Mouse (Mus musculus) testis, postnatal 14 days (tissue): Measurements from ENCODE around the gene Dock4.

Source experiments
- DNase-seq: peaks from one replicate; pipeline ENCODE4 v3.0.0; 2021; ENCODE audit warnings: low spot score

Gene Dock4

GRCm38 (mm10) chr12:40568971-40569968 lies 123.5 kb downstream of the Dock4 start:
- no peak for DNase-seq

DNA sequence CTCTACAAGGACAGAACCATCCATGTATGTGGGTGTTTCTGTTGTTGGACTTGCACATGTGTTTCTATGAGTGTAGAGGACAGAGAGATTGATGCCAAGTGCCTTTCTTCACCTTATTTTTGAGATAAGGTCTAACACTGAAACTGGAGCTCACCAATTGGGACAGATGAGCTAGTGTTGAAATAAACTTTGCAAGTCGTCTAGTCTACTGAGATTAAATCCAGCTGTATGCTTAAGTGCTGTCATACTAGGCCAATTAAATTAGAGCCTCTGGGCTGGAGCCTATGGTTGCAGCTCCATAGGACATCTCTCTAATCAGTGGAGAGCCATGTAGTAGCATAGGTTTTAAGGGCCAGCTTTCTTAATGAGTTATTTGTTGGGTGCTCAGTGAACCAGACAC lies 124.5 kb downstream of the Dock4 start:
- no peak for DNase-seq

DNA sequence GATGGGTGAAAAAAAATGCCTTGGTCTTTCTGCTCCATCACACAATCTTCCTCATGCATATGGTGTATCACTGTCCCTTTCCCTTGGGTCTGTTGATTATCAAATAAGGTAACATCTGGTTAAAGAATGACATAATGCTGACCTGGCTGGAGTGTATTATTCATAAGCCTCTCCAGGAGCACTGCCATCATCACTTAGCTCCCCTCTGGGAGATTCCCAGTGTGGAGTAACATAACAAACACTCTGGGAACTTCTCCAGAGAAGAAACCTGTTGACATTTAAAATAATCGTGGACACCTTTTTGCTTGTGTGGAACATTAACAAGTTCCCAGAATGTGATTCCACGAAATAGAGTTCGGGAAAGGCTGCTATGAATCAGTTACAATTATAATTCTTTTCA lies 128.3 kb downstream of the Dock4 start:
- no peak for DNase-seq

DNA sequence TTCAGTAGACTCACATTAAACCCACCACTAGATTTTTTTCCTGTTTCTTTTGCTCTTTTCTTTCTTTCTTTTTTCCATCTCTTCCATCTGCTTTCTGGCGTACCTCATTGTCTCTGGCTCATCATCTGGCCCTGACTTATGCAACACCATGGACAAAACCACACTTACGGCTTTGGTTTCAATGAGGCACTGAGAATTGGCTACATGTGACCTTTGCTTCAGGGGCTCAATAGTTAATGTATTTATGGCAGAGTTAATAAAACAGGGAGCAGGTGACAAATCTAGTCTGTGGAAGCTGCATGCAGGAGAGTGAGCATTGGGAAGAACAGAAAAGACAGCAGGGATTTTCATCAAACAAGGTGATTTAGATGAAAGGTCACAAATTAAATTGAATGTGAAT lies 131.0 kb downstream of the Dock4 start:
- no peak for DNase-seq

GRCm38 (mm10) chr12:40580351-40580750 lies 134.6 kb downstream of the Dock4 start:
- no peak for DNase-seq

- DNase-seq, result no peak
Observed at GRCm38 (mm10) chr12:40581037-40581436, 135.3 kb downstream of the Dock4 start.

DNA sequence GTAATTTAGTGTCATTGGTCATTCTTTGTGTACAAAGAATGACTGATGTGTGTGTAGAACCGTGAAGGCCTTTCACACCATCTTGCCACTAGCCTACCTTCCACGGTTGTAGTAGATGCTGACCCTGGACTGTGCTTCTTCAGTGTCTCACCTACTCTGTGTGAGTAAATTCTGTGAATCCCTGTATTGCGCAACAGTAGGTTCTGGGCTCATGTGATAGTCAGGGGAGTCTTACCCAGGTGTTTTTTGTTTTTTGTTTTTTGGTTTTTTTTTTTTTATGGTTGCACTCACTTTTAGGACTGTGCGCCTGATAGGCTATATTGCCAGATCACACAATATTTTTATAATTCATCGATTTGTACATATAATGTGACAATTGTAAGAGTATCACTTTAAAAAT lies 136.3 kb downstream of the Dock4 start:
- no peak for DNase-seq

DNA sequence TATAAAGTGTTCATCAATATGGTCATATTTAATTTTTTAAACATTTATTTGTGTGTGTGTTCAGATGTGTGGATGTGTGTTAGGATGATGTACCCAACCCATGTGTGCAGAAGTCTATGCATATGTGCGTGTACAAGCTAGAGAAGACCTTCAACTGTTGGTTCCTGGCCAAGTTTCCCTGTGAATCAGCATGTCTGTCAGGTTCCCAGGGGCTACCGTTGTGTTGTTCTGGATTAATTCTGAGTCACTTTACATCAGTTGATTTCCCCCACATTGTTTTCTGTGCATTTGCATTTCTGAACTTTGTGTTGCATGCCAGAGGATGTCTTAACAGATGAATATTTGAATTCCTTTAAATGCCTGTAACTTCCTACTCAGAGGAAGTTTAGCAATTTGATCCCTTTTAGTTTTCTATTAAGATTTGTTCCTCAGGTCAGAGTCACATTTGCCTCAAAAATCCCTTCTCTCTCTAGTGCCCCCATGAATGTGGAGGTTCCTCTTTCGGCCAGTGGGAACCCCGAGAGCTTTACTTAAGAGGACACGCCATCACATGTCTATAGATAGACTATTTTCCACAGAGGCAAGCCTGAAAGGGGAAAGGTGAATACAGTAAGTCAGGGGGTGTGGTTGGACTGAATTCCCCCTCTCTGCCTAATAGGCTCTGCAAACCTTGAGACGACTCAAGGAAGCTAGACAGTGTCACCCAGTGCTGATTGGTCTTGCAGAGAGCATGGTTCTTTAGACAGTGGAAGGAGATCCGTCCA lies 139.0 kb downstream of the Dock4 start:
- no peak for DNase-seq

DNA sequence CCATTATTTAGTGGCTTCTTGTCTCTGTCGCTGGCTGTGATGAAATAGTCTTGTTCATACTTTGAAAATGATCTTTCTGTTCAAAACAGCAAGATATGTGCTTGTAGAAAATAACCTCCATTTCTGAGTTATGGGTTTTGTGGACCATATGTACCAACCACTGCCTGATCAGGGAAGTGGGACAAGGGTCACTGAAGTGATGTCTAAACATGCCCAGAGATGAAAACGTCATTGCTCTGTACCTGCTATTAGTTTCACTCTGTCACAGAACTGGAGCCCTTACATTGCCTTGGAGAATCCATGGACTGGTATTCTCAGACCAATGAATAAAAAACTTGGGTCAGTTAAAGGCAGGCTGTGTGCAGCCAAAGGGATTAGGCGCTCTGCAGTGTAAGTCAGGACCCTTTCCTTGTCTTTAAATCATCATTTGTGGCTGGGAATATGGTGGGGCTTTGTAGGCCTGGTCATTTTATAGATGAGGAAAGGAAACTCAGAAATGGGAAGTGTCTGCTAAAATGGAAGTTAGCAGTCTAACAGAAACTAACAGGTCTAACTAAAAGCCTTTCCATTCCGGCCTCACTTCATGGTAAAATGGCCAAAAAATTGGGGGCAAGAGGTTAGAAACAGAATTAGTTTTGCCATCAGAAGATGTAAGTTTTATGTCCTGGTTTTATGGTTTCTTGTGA lies 139.8 kb downstream of the Dock4 start:
- DNase-seq, result no peak

- no peak for DNase-seq
Observed at GRCm38 (mm10) chr12:40594161-40594560, 148.4 kb downstream of the Dock4 start.

DNA sequence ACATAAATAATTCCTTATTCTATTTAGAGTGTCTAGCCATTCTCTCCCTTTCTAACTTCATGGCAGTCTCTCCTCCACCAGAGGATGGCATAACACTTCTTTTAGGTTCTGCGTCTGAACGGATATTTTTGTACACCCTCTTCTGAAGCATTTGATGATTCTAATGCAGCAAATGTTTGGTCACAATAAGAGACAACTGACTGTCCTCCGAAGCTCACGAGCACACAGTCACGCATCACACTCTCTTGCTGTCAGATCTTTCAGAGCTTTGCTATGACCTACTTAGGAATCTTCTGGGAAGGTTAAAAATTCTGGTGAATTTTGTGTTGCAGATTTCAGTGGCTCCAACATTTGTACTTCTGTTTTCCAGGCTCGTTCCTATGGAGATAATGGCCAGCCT lies 149.7 kb downstream of the Dock4 start:
- no peak for DNase-seq

DNA sequence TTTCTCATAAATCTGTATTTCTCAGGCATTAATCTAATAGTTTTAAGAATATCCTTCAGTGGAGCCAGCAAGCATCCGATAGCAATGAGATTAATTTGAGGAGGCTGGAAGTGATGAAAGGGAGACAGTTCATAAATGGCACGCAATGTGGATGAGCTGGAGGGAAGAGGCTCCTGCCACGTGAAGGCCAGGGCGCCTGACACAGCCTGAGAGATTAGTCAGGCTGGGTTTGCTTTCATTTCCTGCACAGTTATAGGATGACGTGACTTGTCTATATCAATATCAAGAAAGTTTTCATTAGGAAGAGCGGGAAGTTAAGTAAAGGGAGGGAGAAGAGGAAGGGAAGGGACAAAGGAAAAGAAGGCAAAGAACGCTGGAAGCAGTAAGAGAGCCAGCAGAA lies 150.3 kb downstream of the Dock4 start:
- DNase-seq, result no peak

DNA sequence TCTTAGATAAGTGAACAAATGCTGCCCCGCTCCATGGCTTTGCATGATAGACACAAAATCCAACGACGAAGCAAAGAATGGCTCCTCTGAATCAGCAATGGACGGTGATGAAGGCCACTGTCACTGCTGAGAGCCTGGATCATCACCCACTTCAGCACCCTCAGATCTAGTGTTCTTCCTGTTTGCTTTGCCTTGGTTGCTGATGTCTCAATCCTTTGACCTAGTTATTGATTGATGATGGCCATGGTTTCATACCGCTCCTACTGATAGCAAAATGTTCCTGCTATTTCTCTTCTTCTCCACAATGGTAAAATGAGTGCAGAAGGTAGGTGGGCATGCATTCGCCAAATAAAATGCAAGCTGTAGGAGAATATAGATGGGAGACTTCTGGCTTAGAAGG lies 150.7 kb downstream of the Dock4 start:
- DNase-seq, result no peak

DNA sequence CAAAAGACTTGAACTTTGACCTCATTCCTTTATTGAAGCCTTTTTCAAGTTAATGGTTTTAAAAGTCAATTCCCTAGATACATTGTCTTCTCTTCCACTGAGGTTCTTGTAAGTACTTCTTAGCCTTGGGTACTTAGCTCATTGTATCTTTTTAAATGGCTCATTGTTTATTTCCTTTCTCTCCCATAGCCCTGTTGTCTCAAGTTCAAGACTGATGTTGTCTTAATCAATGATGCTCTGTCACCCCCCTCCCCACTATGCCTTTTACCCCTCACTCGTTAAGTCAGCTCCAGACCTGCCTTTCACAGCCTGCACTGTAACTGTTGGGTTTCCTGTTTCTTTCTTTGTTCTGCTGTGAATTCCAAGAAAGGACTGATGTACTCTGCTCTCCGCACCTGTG lies 154.2 kb downstream of the Dock4 start:
- no peak for DNase-seq

- DNase-seq, result no peak
Observed at GRCm38 (mm10) chr12:40605565-40605964, 159.8 kb downstream of the Dock4 start.

GRCm38 (mm10) chr12:40622926-40623325 lies 177.2 kb downstream of the Dock4 start:
- no peak for DNase-seq

- no peak for DNase-seq
Observed at GRCm38 (mm10) chr12:40626521-40626920, 180.8 kb downstream of the Dock4 start.

DNA sequence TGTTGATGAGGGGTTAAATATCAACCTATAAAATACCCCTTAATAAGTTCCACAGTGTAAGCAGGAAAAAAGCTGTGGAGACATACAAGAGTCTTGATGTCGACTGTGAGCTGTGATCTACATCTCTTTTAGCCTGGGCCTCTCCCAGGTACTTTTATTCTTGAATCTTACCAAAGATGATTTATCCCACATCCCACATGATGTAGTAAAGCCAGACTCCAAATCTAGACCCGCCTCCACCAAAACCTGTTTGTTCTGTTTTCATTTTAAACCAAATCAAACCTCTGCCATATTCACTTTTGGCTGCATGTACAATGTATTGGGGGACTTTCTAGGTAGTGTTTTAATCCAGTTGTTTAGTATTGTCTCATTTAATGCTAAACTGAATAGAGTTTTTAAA lies 187.5 kb downstream of the Dock4 start:
- DNase-seq, result no peak

GRCm38 (mm10) chr12:40634169-40634568 lies 188.4 kb downstream of the Dock4 start:
- no peak for DNase-seq

- DNase-seq, result no peak
Observed at GRCm38 (mm10) chr12:40635991-40636390, 190.2 kb downstream of the Dock4 start.

GRCm38 (mm10) chr12:40637427-40637826 lies 191.7 kb downstream of the Dock4 start:
- DNase-seq, result no peak

- DNase-seq, result no peak
Observed at GRCm38 (mm10) chr12:40645869-40646268, 200.1 kb downstream of the Dock4 start.

GRCm38 (mm10) chr12:40654312-40654711 lies 208.6 kb downstream of the Dock4 start:
- DNase-seq, result no peak
